Mouse (Mus musculus) stomach, embryonic 15.5 days (tissue): ENCODE results near the gene Pou2af1. TPM values are rescaled to one million over a fixed set of nuclear protein-coding genes. Genes with fewer than 3 reads are reported as not detected.

Experiments used
- ATAC-seq: fragments of 200-750 bp; cut with Nextera tagmentation; 2 replicates; pipeline ENCODE4 v1.8.0; 2017; ENCODE audit warnings: low read depth, moderate number of reproducible peaks, moderate TSS enrichment; ENCODE audit not compliant: insufficient read depth, low FRiP score
- H3K27ac ChIP-seq: fragments of 300-500 bp; sonication (generic); 2 replicates; pipeline ENCODE4 v1.5.1; 2015; ENCODE audit warnings: mild to moderate bottlenecking, inconsistent platforms
- H3K27me3 ChIP-seq: fragments of 300-500 bp; sonication (generic); replicated peaks from 2 replicates; pipeline ENCODE4 v1.6.1; 2015; ENCODE audit warnings: inconsistent platforms
- H3K36me3 ChIP-seq: fragments of 300-500 bp; sonication (generic); 2 replicates; pipeline ENCODE4 v1.6.1; 2015; ENCODE audit warnings: inconsistent platforms
- H3K4me1 ChIP-seq: fragments of 300-500 bp; sonication (generic); 2 replicates; pipeline ENCODE4 v1.6.1; 2015; ENCODE audit warnings: inconsistent platforms
- H3K4me2 ChIP-seq: fragments of 300-500 bp; sonication (generic); 2 replicates; pipeline ENCODE4 v1.6.1; 2015; ENCODE audit warnings: mild to moderate bottlenecking, inconsistent platforms
- H3K4me3 ChIP-seq: fragments of 300-500 bp; sonication (generic); replicated peaks from 2 replicates; pipeline ENCODE4 v1.5.1; 2015; ENCODE audit warnings: inconsistent platforms
- H3K9ac ChIP-seq: fragments of 300-500 bp; sonication (generic); 2 replicates; pipeline ENCODE4 v1.6.1; 2015; ENCODE audit warnings: inconsistent platforms
- H3K9me3 ChIP-seq: fragments of 300-500 bp; sonication (generic); 2 replicates; pipeline ENCODE4 v1.6.1; 2016; ENCODE audit warnings: inconsistent platforms
- WGBS: fragments of 180-500 bp; shearing (Covaris S2); methylation state at CpG from one replicate; pipeline ENCODE4 v1.1.7; 2015; 5-methylcytosine and 5-hydroxymethylcytosine counted together
- polyA plus RNA-seq: library from polyadenylated mRNA; unstranded; fragments of >200 nt; fragmentation: Nextera tagmentation; extraction: Ambion mirVana; gene quantifications from 2 replicates; pipeline ENCODE4 v1.2.1, GENCODE M21; 2015

Pou2af1 gene
- polyA plus RNA-seq, result 0.23 and 0.26 TPM in 2 replicates

DNA sequence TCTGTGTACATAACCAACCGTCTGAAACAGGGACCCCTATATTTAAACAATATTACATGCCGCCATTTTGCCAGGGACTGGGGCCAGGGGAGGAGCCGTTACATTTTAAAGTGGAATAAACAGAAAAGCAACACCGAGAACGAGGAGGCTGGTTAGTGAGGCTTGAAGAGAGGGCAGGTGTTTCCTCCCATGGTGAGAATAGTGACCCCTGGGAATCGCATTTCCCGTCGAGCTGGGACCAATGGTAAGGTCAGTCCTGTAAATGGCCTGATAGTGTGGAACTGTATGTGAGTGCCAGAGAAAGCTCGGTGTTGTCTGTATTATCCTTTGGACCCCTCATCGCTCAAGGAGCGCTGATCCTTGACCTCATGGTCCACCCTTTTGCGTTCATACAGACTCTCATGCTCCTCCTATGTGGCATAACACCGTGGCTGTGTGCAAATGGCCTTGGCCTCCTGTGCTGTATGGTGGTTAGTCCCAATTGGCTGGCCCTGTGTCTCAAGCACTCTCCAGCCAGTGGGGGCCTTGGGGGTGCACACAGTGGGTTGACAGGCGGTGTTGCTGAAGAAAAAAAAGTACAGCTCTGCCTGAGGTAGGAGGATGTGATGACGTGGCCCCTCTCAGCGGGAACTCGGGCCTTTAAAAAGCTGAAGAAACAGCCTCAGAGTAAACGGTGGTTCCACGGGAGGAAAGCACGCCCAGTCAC, at the start of gene Pou2af1:
Gene Pou2af1, plus strand, starts transcription at position 686 of the 706 bp plus-strand sequence.
- 70% methylated on average over 20 of the region's 20 CpGs for WGBS
- Histone ChIP-seq H3K9ac (no peak within 1 kb of the TSS), H3K36me3 (no peaks in the 10 kb centered on the region), H3K27ac (no peak within 1 kb of the TSS), H3K4me2 (no peak within 1 kb of the TSS), H3K27me3 (no peaks in the 10 kb centered on the region), H3K4me1 (no peaks in the 10 kb centered on the region), H3K9me3 (no peaks in the 10 kb centered on the region), H3K4me3 (no peak within 1 kb of the TSS)
- ATAC-seq, result no peak

DNA sequence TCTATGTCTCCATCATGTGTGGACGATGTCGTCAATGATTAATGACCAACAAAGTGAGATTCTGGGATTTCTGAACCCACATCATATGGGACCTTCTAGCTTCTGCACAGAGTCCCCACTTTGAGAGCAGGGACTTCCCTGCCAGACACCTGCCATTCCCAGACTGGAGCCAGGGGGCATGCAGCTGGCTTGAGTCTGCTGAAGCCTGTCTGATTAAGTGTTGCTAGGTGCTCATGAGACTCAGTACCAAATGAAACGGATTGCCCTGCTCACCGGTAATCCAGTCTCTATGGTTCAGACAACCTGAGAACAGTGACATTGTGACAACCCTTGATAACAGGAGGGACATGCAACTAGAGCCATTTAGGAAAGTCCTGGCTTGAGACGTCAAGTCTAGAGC, 49.5 kb upstream of the Pou2af1 start:
- WGBS, result 75% methylated on average over 5 of the region's 5 CpGs
- no peak overlapping the region for H3K4me2 ChIP-seq
- no peak overlapping the region for H3K4me3 ChIP-seq
- H3K9ac ChIP-seq, result no peak overlapping the region
- H3K4me1 ChIP-seq, result peaks cover 5% of the 10 kb centered on the region; the same call in 1 of the 2 replicates
- no peaks in the 10 kb centered on the region for H3K36me3 ChIP-seq
- H3K27me3 ChIP-seq, result peaks cover 14% of the 10 kb centered on the region; the same call in 1 of the 2 replicates
- H3K27ac ChIP-seq, result no peak overlapping the region
- no peak for ATAC-seq
- H3K9me3 ChIP-seq, result no peaks in the 10 kb centered on the region

DNA sequence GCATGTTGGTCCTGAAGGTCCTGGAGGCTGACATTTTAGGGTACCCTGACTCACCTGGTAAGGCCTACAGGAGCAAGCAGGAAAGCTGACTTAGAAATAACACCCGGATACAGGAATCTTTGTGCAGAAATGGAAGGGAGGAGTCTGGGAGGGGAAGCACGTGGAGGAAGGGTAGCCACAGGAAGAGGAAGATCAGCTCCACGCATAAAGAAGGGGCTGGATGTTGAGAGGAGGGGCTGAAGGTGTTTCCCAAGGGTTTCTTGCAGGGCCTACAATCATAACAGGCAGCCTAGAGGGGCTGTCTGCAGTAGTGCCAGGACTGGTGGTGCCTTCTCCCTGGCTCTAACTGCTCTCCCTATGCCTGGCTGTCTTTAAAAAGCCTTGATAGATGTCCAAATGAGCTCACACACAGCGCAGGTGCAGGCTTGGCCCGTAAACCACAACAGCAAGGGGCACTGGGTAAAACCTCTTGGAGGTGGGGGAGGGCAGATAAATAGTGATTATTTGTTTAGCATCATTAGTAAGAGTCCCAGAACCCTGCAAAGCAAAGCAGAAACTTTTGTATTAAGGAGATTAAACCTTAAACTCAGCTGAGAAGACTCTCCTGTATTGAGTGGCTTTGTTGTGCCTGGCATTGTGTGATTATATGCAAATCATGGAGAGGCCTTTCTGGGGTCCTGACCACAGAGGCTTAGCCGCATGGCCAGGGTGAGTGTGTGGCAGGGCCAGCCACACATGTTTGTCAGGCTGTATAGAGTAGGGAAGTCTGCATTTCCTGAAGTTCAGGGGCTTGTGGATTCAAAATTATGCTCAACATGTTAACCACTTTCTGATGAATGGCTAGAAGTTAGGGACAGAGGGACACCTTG, 48.0 kb upstream of the Pou2af1 start, which contains the start of gene Gm32742:
Gene Gm32742, minus strand, starts transcription at position 206 of the 869 bp plus-strand sequence.
- no peaks in the 10 kb centered on the region for H3K9me3 ChIP-seq
- ATAC-seq, result no peak
- H3K4me3 ChIP-seq, result no peak within 1 kb of the TSS
- peaks cover 8% of the 10 kb centered on the region; the same call in 1 of the 2 replicates for H3K4me1 ChIP-seq
- no peaks in the 10 kb centered on the region for H3K36me3 ChIP-seq
- H3K9ac ChIP-seq, result no peak within 1 kb of the TSS
- no peak within 1 kb of the TSS for H3K4me2 ChIP-seq
- no peak within 1 kb of the TSS for H3K27ac ChIP-seq
- 30% methylated on average over 6 of the region's 6 CpGs for WGBS
- peaks cover 4% of the 10 kb centered on the region; the same call in 1 of the 2 replicates for H3K27me3 ChIP-seq

DNA sequence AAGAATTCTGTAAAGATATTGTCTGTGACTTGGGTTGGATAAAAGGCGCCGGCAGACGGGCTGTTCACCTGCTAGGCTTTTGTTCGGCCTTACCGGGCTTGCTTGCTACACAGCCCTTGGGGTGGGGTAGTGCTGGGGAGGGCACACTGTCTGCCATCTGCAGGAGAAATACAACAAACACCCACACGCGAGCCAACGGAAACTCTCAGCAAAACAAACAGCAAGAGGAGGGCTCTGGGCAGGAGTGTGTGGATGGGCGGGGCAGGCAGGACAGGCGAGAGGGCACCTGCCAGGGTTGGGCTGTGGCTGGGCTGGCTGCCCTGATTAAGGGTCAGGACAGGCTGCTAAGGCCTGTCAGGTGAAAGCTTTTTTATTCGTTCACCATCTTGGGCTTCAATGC, 45.6 kb upstream of the Pou2af1 start:
- H3K27ac ChIP-seq, result peak overlapping the region; percentile 79
- peaks cover 8% of the 10 kb centered on the region; the same call in 1 of the 2 replicates for H3K4me1 ChIP-seq
- ATAC-seq, result peak; percentile 65
- no peak overlapping the region for H3K4me2 ChIP-seq
- no peak overlapping the region for H3K9ac ChIP-seq
- WGBS, result 50% methylated on average over 11 of the region's 11 CpGs
- H3K36me3 ChIP-seq, result no peaks in the 10 kb centered on the region
- H3K27me3 ChIP-seq, result no peaks in the 10 kb centered on the region
- no peak overlapping the region for H3K4me3 ChIP-seq
- H3K9me3 ChIP-seq, result no peaks in the 10 kb centered on the region

DNA sequence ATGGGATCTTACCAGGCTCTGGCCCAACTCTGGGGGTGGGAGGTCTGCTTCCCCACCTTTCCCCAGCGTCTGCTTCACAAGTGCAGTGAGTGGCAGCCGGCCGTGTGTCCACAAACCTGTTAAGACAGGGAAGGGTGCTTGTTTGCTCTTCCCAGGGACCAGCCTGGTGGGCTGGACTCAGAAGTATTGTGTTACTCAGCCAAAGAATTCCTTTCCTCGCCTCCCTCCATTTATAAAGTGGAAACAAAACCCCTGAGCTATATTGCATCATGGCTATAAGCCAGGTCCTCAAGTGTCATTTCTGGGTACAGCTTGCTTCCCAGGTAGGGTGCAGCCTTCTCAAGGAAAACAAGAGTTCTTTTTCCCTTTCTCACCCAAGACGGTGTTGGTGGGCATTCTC, 44.8 kb upstream of the Pou2af1 start:
- Histone ChIP-seq H3K27ac (peak overlapping the region; percentile 79), H3K9me3 (no peaks in the 10 kb centered on the region), H3K4me2 (no peak overlapping the region), H3K27me3 (no peaks in the 10 kb centered on the region), H3K9ac (no peak overlapping the region), H3K4me3 (no peak overlapping the region), H3K4me1 (peaks cover 8% of the 10 kb centered on the region; the same call in 1 of the 2 replicates), H3K36me3 (no peaks in the 10 kb centered on the region)
- WGBS, result 51% methylated on average over 5 of the region's 5 CpGs
- ATAC-seq, result peak; percentile 57

DNA sequence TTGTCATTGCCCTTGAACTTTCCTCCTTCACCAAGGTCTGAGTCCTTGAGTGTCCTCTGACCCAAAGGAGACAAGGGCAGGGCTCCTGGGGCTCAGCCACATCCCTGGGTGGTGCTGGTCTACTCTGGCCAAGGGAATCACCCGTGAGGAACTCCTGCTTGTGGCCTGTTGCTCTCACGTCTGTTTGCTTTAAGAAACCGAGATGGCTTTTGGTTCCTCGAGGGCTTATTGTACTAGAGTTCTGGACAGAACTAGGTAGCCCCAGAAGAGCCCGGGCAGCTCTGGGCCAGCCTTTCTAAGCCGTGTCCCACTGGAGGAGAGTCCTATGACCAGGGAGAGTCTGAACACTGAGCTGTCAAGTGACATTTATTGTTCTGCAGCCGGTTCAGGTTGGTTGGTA, 44.4 kb upstream of the Pou2af1 start:
- H3K4me1 ChIP-seq, result peaks cover 8% of the 10 kb centered on the region; the same call in 1 of the 2 replicates
- H3K9me3 ChIP-seq, result no peaks in the 10 kb centered on the region
- no peak overlapping the region for H3K4me2 ChIP-seq
- H3K27me3 ChIP-seq, result no peaks in the 10 kb centered on the region
- no peaks in the 10 kb centered on the region for H3K36me3 ChIP-seq
- ATAC-seq, result peak; percentile 6; the same call in 1 of the 2 replicates
- H3K9ac ChIP-seq, result no peak overlapping the region
- H3K27ac ChIP-seq, result peak overlapping the region; percentile 79
- WGBS, result 72% methylated on average over 7 of the region's 7 CpGs
- H3K4me3 ChIP-seq, result no peak overlapping the region

DNA sequence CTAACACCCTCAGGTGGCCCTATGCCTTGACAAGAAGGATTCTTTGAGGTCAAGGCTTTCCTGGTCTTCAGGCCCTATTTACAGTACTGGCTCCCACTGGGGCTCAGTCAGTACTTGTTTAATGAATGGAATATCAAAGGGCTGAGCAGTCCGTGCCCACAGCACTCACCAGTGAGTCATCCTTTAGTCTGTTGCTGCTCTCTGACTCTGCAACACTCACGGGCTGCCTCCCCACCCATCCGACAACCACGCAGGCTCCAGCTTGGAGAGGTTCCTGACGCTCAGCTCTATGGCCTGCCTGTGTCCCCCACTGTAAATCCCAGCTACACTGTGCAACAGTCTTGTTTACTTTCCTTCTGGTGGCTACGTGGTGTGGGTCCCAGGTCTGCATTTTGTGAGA, 43.2 kb upstream of the Pou2af1 start:
- no peak overlapping the region for H3K4me2 ChIP-seq
- ATAC-seq, result no peak
- H3K27ac ChIP-seq, result no peak overlapping the region; the same call in 1 of the 2 replicates
- H3K9ac ChIP-seq, result no peak overlapping the region
- 60% methylated on average over 6 of the region's 6 CpGs for WGBS
- H3K36me3 ChIP-seq, result no peaks in the 10 kb centered on the region
- H3K4me1 ChIP-seq, result peaks cover 8% of the 10 kb centered on the region; the same call in 1 of the 2 replicates
- no peaks in the 10 kb centered on the region for H3K9me3 ChIP-seq
- no peak overlapping the region for H3K4me3 ChIP-seq
- no peaks in the 10 kb centered on the region for H3K27me3 ChIP-seq

DNA sequence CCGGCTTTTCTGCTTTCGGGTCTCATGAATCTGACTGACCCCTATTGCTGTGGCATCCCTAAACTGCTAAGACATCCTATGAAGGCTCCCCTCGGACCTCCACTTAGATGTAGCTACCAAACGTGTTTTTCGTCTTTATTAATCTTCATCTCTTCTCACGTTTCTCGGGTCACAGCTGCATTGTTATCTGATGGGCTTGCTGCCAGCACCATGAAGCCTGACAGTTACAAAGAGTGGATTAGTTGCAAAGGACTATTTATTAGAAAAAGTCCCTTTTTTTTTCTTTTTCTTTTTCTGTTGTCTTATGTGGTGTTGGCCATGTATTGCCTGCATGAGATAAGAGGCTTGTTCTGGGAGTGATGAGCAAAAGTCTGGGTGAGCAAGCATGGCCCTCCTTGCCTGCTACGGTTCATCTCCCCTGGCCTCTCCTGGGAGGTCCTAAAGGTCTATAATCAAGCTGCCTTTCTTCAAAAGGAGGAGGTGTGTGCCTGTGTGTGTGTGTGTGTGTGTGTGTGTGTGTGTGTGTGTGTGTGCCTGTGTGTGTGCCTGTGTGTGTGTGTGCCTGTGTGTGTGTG, 38.5 kb upstream of the Pou2af1 start:
- Histone ChIP-seq H3K4me1 (no peaks in the 10 kb centered on the region; the same call in 1 of the 2 replicates), H3K27ac (no peak overlapping the region), H3K9me3 (no peaks in the 10 kb centered on the region), H3K9ac (no peak overlapping the region), H3K4me2 (no peak overlapping the region), H3K4me3 (no peak overlapping the region), H3K27me3 (no peaks in the 10 kb centered on the region), H3K36me3 (no peaks in the 10 kb centered on the region)
- 27% methylated on average over 8 of the region's 8 CpGs for WGBS
- no peak for ATAC-seq

DNA sequence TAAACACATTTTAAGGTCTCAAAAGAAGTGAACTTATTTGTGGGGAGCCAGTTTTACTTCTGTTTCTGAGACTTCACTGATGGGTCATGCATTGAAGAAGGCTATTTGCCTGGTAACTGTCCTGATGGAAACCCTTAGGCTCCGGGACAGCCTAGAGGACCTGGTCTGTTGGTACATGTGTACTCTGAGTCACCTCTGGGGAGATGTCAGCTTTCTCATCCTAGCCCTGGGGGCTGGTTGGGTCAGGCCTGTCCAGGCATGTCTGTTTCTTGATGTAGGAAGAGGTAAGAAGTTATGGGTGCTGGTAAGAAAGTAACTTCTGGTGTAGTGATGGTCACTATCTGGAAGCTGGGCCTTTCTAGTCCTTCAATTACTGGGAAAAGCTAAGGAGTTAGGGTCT, 37.8 kb upstream of the Pou2af1 start:
- no peak overlapping the region for H3K4me2 ChIP-seq
- H3K4me3 ChIP-seq, result no peak overlapping the region
- no peaks in the 10 kb centered on the region for H3K9me3 ChIP-seq
- no peaks in the 10 kb centered on the region for H3K36me3 ChIP-seq
- WGBS, result 80% methylated on average over 1 of the region's 1 CpGs
- H3K27ac ChIP-seq, result no peak overlapping the region
- ATAC-seq, result no peak
- H3K4me1 ChIP-seq, result no peaks in the 10 kb centered on the region; the same call in 1 of the 2 replicates
- H3K27me3 ChIP-seq, result no peaks in the 10 kb centered on the region
- H3K9ac ChIP-seq, result no peak overlapping the region

DNA sequence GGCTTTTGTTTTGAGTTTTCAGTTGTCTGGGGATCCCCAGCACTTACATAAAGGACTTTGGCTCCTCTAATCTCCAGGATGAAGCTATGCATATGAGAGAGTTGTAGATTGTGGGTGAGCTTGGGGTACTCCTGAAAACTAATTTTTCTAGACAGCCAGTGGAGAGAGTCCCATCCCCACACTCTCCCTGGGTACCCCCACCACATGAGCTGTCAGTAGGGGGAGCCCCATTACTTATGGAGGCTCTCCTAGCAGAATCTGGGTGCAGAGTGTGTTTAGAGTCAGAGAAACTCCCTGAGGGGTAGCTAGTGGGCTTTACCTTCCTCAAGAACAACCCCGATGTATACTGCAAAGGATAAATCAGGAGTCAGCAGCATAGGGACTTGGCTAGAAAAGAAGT, 35.2 kb upstream of the Pou2af1 start:
- Histone ChIP-seq H3K4me2 (no peak overlapping the region), H3K4me1 (no peaks in the 10 kb centered on the region; the same call in 1 of the 2 replicates), H3K9me3 (no peaks in the 10 kb centered on the region), H3K4me3 (no peak overlapping the region), H3K9ac (no peak overlapping the region), H3K27me3 (no peaks in the 10 kb centered on the region), H3K27ac (no peak overlapping the region), H3K36me3 (no peaks in the 10 kb centered on the region)
- WGBS, result 95% methylated on average over 1 of the region's 1 CpGs
- ATAC-seq, result no peak

DNA sequence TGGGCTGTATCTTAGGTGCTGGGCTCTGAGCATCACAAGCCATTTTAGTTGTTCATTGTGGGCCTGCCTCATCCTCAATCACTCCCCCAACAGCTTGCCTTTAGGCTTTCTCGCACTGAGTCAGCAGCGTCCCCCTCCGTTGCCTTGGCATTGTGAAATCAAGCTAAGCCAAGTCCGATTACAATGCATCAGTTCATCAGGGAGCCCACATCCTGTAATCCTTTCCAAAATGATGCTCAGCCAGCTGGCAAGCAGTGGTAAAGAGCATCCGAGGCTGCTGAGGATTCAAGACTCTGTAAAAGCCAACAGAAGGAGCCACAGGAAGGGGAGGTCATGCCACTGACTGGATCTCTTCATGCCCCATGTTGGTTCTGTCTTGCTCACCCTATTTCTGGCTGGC, 32.9 kb upstream of the Pou2af1 start:
- no peak overlapping the region for H3K4me2 ChIP-seq
- H3K36me3 ChIP-seq, result no peaks in the 10 kb centered on the region
- no peaks in the 10 kb centered on the region for H3K27me3 ChIP-seq
- H3K9ac ChIP-seq, result no peak overlapping the region
- no peak for ATAC-seq
- 75% methylated on average over 5 of the region's 5 CpGs for WGBS
- H3K4me3 ChIP-seq, result no peak overlapping the region
- no peaks in the 10 kb centered on the region for H3K4me1 ChIP-seq
- H3K27ac ChIP-seq, result no peak overlapping the region
- H3K9me3 ChIP-seq, result no peaks in the 10 kb centered on the region
